21 mouse cellular contexts compared by ENCODE assay signal in genomic region chr2:60430315-60431021, GRCm38 (mm10).
"Had no signal": no experiment of that assay in that cellular context is flagged by ENCODE, and none has a peak within 500 bp of the region (broad histone marks: within the 10 kb centered on the region; RNA-seq: fewer than 3 reads in every experiment).

No protein-coding gene starts in this region.

- H3K27ac ChIP-seq: left cerebral cortex, adult 2 months; liver, embryonic 15.5 days; lung, embryonic 15.5 days; midbrain, embryonic 12.5 days; stomach, embryonic 15.5 days had no signal

- H3K4me1 ChIP-seq: liver, embryonic 15.5 days; lung, embryonic 15.5 days; megakaryocyte, embryonic 14.5 days; midbrain, embryonic 12.5 days; stomach, embryonic 15.5 days had no signal

- H3K4me3 ChIP-seq: left cerebral cortex, adult 2 months; liver, embryonic 15.5 days; lung, embryonic 15.5 days; megakaryocyte, embryonic 14.5 days; midbrain, embryonic 12.5 days; myocyte; stomach, embryonic 15.5 days had no signal

- DNase-seq: kidney, adult 11 months; kidney, adult 9 months; kidney, postnatal 25 days; layer of hippocampus, postnatal 36 days; lung, adult 18-20 months; lung, postnatal 10 days; lung, postnatal 36 days; right cerebral cortex, adult 18-20 months; right cerebral cortex, postnatal 14 days; right cerebral cortex, postnatal 4 days; spleen, adult 18-20 months; thymus, postnatal 25 days had no signal

- H3K27me3 ChIP-seq: liver, embryonic 15.5 days; lung, embryonic 15.5 days; midbrain, embryonic 12.5 days; stomach, embryonic 15.5 days had no signal

- ATAC-seq: midbrain, embryonic 16.5 days had no signal

- H3K9me3 ChIP-seq: liver, embryonic 15.5 days; lung, embryonic 15.5 days; megakaryocyte, embryonic 14.5 days; midbrain, embryonic 12.5 days; stomach, embryonic 15.5 days had no signal

- H3K36me3 ChIP-seq: liver, embryonic 15.5 days; lung, embryonic 15.5 days; midbrain, embryonic 12.5 days; stomach, embryonic 15.5 days had no signal

- H3K4me2 ChIP-seq: liver, embryonic 11.5 days; liver, embryonic 15.5 days; lung, embryonic 15.5 days; midbrain, embryonic 12.5 days; stomach, embryonic 15.5 days had no signal

- H3K9ac ChIP-seq: liver, embryonic 15.5 days; lung, embryonic 15.5 days; midbrain, embryonic 12.5 days; stomach, embryonic 15.5 days had no signal
